Mouse (Mus musculus) testis, adult 2 months (tissue): Measurements from ENCODE around the gene Negr1.

ENCODE experiments used
- CTCF ChIP-seq: fragments of 200-500 bp; IDR thresholded peaks from 2 replicates; pipeline ENCODE4 v1.5.1; 2012; ENCODE audit warnings: low read depth, mild to moderate bottlenecking, inconsistent platforms, low read length, moderate library complexity; ENCODE audit not compliant: control insufficient read depth, insufficient read depth, insufficient replicate concordance
- POLR2A ChIP-seq: fragments of 200-500 bp; IDR thresholded peaks from 2 replicates; pipeline ENCODE4 v1.6.1; 2012; ENCODE audit warnings: low read depth, mild to moderate bottlenecking, inconsistent platforms, low read length, moderate library complexity; ENCODE audit not compliant: control insufficient read depth

DNA sequence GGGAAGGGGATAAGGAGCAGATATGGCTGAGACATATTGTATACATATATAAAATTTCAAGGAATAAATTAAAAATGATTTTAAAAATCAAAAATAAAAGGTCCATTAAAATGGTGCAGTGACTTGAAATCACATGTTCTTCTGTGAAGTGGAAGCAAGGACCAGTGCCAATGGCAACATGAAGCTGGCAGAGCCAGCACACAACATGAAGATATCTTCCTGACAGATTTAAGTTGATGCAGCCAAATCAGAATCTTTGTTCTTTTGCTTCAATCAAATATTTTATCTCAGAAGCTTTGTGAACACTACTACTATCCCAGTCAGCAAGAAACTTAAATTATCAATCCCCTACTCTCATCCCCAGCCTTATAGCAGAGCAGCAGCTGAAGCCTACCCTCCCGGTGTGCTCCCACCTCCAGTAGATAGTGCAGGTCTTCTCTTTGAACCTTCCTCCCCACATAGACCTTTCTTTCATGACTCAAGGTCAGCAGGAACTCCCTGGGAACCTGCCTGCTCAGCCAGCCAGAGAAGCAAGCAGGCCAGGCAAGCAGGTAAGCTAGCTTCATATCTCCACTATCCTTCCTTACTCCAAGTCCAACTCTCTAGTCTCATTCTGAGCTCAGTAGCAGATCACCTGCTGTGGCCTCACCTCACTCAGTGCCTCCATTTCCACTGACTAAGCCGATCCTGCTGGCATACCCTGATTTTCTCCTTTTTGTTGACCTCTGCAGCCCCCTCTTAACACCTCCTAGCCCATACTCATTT is 34.2 kb upstream of the Negr1 start:
- TF ChIP-seq POLR2A (no peak), CTCF (no peak)
